Mouse (Mus musculus): ENCODE data around the gene Slc36a1.

- no peak for TF ChIP-seq POLR2A (IDR thresholded peaks at IDR 0.05; ENCODE audit: borderline replicate concordance, insufficient read depth, low read length)
- TF ChIP-seq CTCF (IDR thresholded peaks at IDR 0.05; ENCODE audit: borderline replicate concordance, insufficient read depth, low read depth, low read length), result no peak
Measured at GRCm38 (mm10) chr11:55168914-55169313, 35.2 kb upstream of the Slc36a1 start.

Measured in cerebellum, adult 2 months (tissue).